Mouse (Mus musculus) cerebellum, postnatal 10 days (tissue): ENCODE data around the gene Mup20.
A peak's percentile ranks its signal among the peaks of the same experiment; 100 is the strongest.
"Not testable (repeated sequence)": the region's sequence is repeated elsewhere in the genome, so short reads cannot be mapped to it uniquely, and the experiment has no call there.

Experiments used
- DNase-seq, 2 experiments: peaks; one replicate each; pipeline ENCODE4 v3.0.0; 2021; ENCODE audit warnings: mixed read lengths in 2 of 2

The Mup20 gene

GRCm38 (mm10) chr4:62054058-62054457 lies at the start of gene Mup20:
Mup20 (minus strand) TSS chr4:62054158.
- DNase-seq: not testable (repeated sequence)

- DNase-seq: peak; percentile 49 to 60
Observed at GRCm38 (mm10) chr4:62103366-62103765, 49.4 kb upstream of the Mup20 start.

- no peak for DNase-seq
Observed at GRCm38 (mm10) chr4:62087953-62088352, 34.0 kb upstream of the Mup20 start.

DNA sequence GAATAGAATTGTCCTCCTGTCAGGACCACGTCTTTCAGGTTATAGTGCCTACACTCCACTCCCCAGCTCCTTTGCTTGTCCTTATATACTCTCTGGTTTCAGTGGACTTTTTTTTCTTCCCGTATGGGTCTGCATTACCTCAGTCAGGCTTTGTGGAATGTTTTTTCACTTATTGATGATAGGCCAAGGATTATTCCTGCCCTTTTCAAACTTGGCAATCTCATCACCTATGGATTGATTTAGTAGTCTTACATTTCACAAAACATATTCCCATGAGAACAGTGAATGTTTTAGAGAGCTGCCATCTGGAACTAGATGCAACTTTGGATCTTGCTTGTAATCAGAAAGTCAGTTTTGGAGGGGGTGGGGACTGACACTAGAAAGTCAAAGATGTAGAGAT lies 33.3 kb upstream of the Mup20 start, which contains the start of gene Mup3:
Mup3 (minus strand) TSS at position 102 of the 400 bp plus-strand sequence.
- no peak for DNase-seq

GRCm38 (mm10) chr4:62082755-62083154 lies 28.8 kb upstream of the Mup20 start:
- DNase-seq: no peak

DNA sequence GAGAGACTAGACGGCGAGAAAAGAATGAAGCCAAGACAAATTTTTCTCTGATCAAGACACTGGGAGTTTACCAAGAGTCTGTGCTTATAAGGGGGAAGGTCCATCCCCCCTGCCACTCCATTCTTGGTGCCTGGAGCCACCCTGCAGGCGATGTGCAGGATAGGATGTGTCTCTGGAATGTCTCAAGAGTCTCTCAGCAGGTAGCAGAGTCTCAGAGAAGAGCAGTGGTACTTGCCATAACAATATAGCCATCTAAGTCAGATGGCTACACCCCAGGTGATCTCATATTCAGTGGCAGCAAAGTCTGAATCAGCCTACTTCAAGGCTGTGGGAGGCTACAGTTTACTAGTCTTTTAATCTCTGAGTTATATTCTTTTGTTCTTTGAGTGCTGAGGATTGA lies 21.2 kb upstream of the Mup20 start:
- DNase-seq: no peak

DNA sequence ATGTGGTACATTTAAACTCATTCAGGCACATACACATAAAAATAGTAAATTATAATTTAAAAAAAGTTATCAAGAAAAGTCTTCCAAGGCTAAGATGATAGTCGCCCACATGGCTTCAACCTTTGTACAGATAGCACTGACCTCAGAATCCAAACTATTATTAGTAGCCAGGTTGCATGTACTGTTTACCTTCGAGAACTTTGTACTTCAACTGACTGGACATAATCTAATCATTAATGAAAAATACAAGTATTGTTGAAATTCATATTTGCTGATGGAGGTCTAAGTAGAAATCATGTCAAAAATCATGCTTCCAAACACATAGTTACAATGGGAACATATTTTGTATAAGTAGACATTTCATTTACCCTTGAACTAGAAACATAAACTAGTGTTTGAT lies 822 bp upstream of the Mup20 start:
- not testable (repeated sequence) for DNase-seq

- DNase-seq: no peak
Observed at GRCm38 (mm10) chr4:62026281-62026680, 27.7 kb downstream of the Mup20 start.

GRCm38 (mm10) chr4:62024256-62024959 lies 29.6 kb downstream of the Mup20 start:
- DNase-seq: no peak

DNA sequence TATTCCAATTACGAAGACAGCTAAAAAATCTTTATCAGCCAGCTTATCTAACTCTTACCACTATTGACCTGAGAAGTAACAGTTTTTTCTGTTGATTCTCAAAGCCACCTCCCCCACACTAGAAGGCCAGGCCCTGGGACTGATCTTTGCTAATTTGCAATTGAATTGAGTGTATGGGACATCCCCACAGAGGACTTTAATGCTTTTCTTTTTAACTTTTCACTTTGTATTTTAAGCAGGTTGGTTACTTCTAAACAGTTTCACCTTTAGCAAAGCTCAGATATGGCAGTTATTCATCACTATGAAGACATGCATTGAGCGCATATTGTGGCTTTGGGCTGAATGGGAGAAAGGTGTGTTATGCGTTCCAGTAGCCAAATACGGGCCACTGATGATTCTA lies 30.3 kb downstream of the Mup20 start:
- no peak for DNase-seq

DNA sequence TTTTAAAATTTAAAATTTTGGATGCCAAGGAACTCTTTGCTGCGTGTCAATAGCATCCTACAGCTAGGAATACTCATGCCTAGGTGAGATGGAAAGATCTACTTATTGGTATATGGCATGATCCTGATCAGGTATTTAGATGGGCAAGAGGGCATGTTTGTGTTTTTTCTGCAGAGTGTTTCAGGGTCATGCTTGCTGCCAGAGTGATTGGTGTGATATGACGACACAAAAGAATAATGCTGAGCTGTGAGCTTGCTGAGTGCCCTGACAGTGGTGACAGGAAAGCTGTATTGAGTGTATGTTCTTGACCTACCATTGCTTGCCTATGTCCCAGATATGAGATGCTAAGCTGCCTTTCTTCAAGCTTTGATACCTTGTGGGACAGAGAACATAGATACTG lies 30.8 kb downstream of the Mup20 start:
- DNase-seq: no peak

- not testable (repeated sequence) for DNase-seq
Observed at GRCm38 (mm10) chr4:62020511-62020910, 33.4 kb downstream of the Mup20 start.
